Mouse (Mus musculus): Measurements from ENCODE around the gene Zfp811.
A peak's percentile ranks its signal among the peaks of the same experiment; 100 is the strongest.

The Zfp811 gene

GRCm38 (mm10) chr17:32753634-32754033, 56.1 kb downstream of the Zfp811 start:
- peak in 1 of 2 experiments; percentile 5 for DNase-seq (ENCODE audit: low spot score in 2 of 2)

- DNase-seq (ENCODE audit: low spot score in 2 of 2), result no peak
These were observed 56.8 kb downstream of the Zfp811 start for GRCm38 (mm10) chr17:32752813-32753360.

- DNase-seq (ENCODE audit: low spot score in 2 of 2), result no peak
These were observed 59.1 kb downstream of the Zfp811 start for GRCm38 (mm10) chr17:32750611-32751010.
